Mouse (Mus musculus): ENCODE measurements around the gene Pde8a.

DNA sequence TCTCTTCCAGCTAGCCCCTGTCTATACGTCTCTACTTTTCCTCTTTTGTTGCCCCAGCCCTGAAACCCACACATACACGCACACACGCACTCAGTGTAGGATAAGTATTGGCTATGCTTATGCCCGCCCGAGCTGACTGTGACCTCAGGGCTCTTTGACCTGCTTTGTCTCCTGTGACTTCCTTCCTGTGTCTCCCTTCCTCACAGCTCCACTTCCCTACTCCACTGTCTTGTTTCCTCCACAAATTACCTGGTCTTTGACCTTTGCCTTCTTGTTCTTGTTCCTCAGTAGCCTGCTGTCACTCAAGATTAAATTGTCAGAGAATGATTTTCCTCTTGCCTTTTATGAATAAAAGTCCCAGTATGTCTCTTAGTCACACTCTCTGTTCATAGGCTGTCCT is 90.7 kb downstream of the Pde8a start:
- no peak for TF ChIP-seq CTCF (conservative IDR thresholded peaks at IDR 0.05; ENCODE audit: insufficient read depth, insufficient read length, low read depth, low read length)
- no peak for TF ChIP-seq POLR2A (IDR thresholded peaks at IDR 0.05; ENCODE audit: low read depth, low read length)

All from kidney, adult 2 months (tissue).